Mouse (Mus musculus) hindbrain, embryonic 16.5 days (tissue): Measurements from ENCODE around the gene Gprasp2. TPM values are rescaled to one million over a fixed set of nuclear protein-coding genes. Genes with fewer than 3 reads are reported as not detected.
"Not testable (repeated sequence)": the region's sequence is repeated elsewhere in the genome, so short reads cannot be mapped to it uniquely, and the experiment has no call there.

Experiments used
- ATAC-seq: fragments of 200-750 bp; cut with Nextera tagmentation; 2 replicates; pipeline ENCODE4 v1.8.0; 2017; ENCODE audit warnings: moderate TSS enrichment, moderate library complexity
- H3K27ac ChIP-seq: fragments of 300-500 bp; sonication (generic); 2 replicates; pipeline ENCODE4 v1.5.1; 2014; ENCODE audit warnings: low read depth, mild to moderate bottlenecking, control low read depth, low read length, moderate library complexity
- H3K27me3 ChIP-seq: fragments of 300-500 bp; sonication (generic); replicated peaks from 2 replicates; pipeline ENCODE4 v1.6.1; 2014; ENCODE audit warnings: low read length; ENCODE audit not compliant: control insufficient read depth, insufficient read depth
- H3K36me3 ChIP-seq: fragments of 300-500 bp; sonication (generic); 2 replicates; pipeline ENCODE4 v1.6.1; 2014; ENCODE audit warnings: mild to moderate bottlenecking, low read length, moderate library complexity, mixed read lengths; ENCODE audit not compliant: control insufficient read depth, insufficient read depth
- H3K4me1 ChIP-seq: fragments of 300-500 bp; sonication (generic); 2 replicates; pipeline ENCODE4 v1.6.1; 2014; ENCODE audit warnings: low read depth, low read length; ENCODE audit not compliant: control insufficient read depth, insufficient read depth
- H3K4me2 ChIP-seq: fragments of 300-500 bp; sonication (generic); 2 replicates; pipeline ENCODE4 v1.6.1; 2014; ENCODE audit warnings: mild to moderate bottlenecking, low read length, control low read depth, moderate library complexity
- H3K4me3 ChIP-seq: fragments of 300-500 bp; sonication (generic); 2 replicates; pipeline ENCODE4 v1.5.1; 2014; ENCODE audit warnings: mild to moderate bottlenecking, low read length, control low read depth, moderate library complexity
- H3K9ac ChIP-seq: fragments of 300-500 bp; sonication (generic); 2 replicates; pipeline ENCODE4 v1.6.1; 2014; ENCODE audit warnings: low read depth, mild to moderate bottlenecking, control low read depth, low read length, moderate library complexity
- H3K9me3 ChIP-seq: fragments of 300-500 bp; sonication (generic); 2 replicates; pipeline ENCODE4 v1.6.1; 2014; ENCODE audit warnings: mild to moderate bottlenecking, low read length, moderate library complexity; ENCODE audit not compliant: control insufficient read depth
- WGBS: fragments of 180-500 bp; shearing (Covaris S2); extraction: QIAGEN DNeasy Blood & Tissue Kit; methylation state at CpG from one replicate; pipeline ENCODE4 v1.1.7; 2014; 5-methylcytosine and 5-hydroxymethylcytosine counted together
- polyA plus RNA-seq: library from polyadenylated mRNA; unstranded; fragments of >200 nt; fragmentation: Nextera tagmentation; extraction: Ambion mirVana; gene quantifications from 2 replicates; pipeline ENCODE4 v1.2.1, GENCODE M21; 2015

Gene Gprasp2
- polyA plus RNA-seq, 1 experiment from 2014 or later, result 242 TPM

DNA sequence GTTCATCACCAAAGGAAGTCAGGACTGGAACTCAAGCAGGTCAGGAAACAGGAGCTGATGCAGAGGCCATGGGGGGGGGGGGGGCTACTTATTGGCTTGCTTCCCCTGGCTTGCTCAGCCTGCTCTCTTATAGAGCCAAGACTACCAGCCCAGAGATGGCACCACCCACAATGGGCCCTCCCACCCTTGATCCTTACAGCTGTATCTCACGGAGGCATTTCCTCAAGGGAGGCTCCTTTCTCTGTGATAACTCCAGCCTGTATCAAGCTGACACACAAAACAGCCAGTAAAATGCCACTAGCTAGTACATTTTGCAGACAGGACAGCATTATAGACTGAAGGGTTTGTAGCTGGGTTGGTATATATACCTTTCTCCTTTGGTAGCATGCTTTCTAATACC, 2.9 kb upstream of the Gprasp2 start:
- not testable (repeated sequence) for H3K9ac ChIP-seq, H3K27ac ChIP-seq, H3K4me2 ChIP-seq, H3K4me1 ChIP-seq, H3K36me3 ChIP-seq, H3K9me3 ChIP-seq, ATAC-seq, H3K27me3 ChIP-seq, H3K4me3 ChIP-seq
- 47% methylated on average over 1 of the region's 1 CpGs for WGBS

DNA sequence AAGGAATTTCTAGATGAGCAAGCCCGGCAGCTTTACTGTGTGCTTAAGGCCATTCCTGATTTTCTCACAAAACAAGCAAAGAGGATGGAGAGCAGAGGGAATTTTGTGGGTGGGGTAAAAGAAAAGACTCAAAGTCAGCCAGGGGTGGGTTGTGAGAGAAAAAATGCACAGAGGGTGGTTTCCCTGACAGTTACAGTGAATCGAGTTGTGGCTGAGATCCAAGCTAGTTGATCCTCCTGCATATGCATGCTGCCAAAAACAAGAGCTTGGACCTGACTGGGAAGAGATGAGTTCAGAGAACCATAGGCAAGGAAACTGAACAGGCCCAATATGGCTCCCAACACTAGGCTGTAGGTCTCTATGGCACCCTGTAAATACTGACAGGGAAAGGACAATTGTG, 938 bp upstream of the Gprasp2 start:
- peak overlapping the region; percentile 49 for H3K27ac ChIP-seq
- no peak overlapping the region for H3K9ac ChIP-seq
- WGBS, result 59% methylated on average over 2 of the region's 2 CpGs
- H3K36me3 ChIP-seq, result no peaks in the 10 kb centered on the region
- no peaks in the 10 kb centered on the region for H3K9me3 ChIP-seq
- H3K4me2 ChIP-seq, result peak overlapping the region; percentile 55; the same call in 1 of the 2 replicates
- H3K4me3 ChIP-seq, result no peak overlapping the region
- no peak for ATAC-seq
- H3K4me1 ChIP-seq, result no peaks in the 10 kb centered on the region
- no peaks in the 10 kb centered on the region for H3K27me3 ChIP-seq

- WGBS, result 19% methylated on average over 14 of the region's 17 CpGs
- H3K27ac ChIP-seq, result peak overlapping the region; percentile 72
- not testable (repeated sequence) for H3K36me3 ChIP-seq, H3K4me1 ChIP-seq, H3K27me3 ChIP-seq, H3K9me3 ChIP-seq
- peak overlapping the region; percentile 59 for H3K4me3 ChIP-seq
- ATAC-seq, result peak; percentile 48
- peak overlapping the region; percentile 79 for H3K9ac ChIP-seq
- H3K4me2 ChIP-seq, result peak overlapping the region; percentile 55
These were observed 860 bp downstream of the Gprasp2 start for GRCm38 (mm10) chrX:135839397-135840391.

- not testable (repeated sequence) for H3K27ac ChIP-seq, H3K4me1 ChIP-seq, H3K9me3 ChIP-seq, ATAC-seq, H3K4me3 ChIP-seq, H3K4me2 ChIP-seq, H3K36me3 ChIP-seq, H3K27me3 ChIP-seq, H3K9ac ChIP-seq
- WGBS, result 77% methylated on average over 8 of the region's 9 CpGs
These were observed 28.0 kb downstream of the Gprasp2 start for GRCm38 (mm10) chrX:135866806-135867205.

DNA sequence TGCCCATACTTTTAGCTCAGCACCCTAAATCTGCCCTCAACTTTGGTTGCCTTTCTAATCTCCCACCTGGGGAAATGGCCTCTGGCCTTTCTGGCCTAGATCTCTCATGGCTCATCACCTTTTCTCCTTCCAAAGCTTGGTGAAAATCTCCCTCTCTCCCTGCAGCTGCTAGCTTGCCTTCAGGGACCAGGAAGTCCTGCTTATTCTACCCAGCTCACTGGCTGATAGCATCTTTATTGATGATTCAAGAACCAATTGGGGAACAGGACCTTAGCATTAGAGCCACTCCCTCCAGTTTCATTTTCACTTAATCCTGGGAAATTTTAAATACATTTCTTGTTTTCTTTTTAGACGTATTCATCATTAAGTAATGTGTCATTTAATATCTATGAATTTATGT, 37.8 kb downstream of the Gprasp2 start:
- 79% methylated on average over 1 of the region's 1 CpGs for WGBS
- ATAC-seq, result no peak
- Histone ChIP-seq H3K27me3 (no peaks in the 10 kb centered on the region), H3K4me3 (no peak overlapping the region), H3K9me3 (no peaks in the 10 kb centered on the region), H3K4me1 (no peaks in the 10 kb centered on the region), H3K27ac (no peak overlapping the region), H3K36me3 (no peaks in the 10 kb centered on the region), H3K4me2 (no peak overlapping the region), H3K9ac (no peak overlapping the region)

GRCm38 (mm10) chrX:135879626-135880025, 40.8 kb downstream of the Gprasp2 start:
- no peak for ATAC-seq
- no peaks in the 10 kb centered on the region for H3K4me1 ChIP-seq
- WGBS, result 100% methylated on average over 1 of the region's 1 CpGs
- H3K9ac ChIP-seq, result no peak overlapping the region
- no peak overlapping the region for H3K4me3 ChIP-seq
- H3K27ac ChIP-seq, result no peak overlapping the region
- H3K36me3 ChIP-seq, result no peaks in the 10 kb centered on the region
- H3K9me3 ChIP-seq, result no peaks in the 10 kb centered on the region
- H3K4me2 ChIP-seq, result no peak overlapping the region
- no peaks in the 10 kb centered on the region for H3K27me3 ChIP-seq

DNA sequence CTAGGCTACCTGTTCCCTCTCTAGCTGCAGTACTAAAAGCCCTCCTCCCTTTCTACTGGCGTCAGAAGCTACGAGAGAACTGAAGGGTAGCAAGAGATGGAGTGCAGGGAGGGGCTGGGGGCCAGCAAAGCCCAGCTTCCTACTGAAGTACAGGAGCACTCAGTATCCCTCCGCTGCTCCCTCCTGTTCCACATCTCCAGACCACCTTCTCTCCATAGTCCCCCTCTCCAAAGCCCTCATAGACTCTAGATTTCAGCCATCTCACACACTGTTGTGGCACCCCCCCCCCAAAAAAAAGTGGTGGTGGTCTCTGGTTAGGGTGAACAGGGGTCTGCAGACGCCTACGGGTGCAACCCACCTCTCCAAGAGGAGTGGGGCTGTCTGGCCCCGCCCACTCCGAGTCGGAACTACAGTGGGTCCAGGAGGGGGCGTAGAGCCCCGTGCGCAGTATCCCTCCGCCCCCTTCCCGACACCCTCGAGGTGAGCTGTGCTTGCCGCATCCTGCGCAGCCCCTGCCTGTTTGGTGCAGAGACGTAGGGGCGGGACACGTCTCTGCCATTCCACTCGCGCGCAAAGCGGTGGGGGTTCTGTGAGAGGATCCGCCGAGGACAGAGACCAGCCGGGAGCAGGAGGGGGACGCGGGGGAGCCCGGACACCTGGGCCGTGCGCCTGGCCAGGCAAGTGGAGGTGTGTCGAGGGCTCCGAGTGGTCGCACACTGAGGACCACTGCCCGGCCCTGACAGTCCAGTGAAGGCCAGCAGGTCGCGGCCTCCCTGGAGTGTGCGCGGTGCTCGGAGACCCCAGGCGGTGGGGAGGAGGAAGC, 46.8 kb downstream of the Gprasp2 start:
- Histone ChIP-seq H3K9ac (peak overlapping the region; percentile 80), H3K4me3 (peak overlapping the region; percentile 65), H3K4me1 (no peaks in the 10 kb centered on the region), H3K27ac (peak overlapping the region; percentile 90), H3K36me3 (0 out of 2 replicates have a peak, but pooled peaks cover 3% of the 10 kb centered on the region), H3K9me3 (no peaks in the 10 kb centered on the region), H3K4me2 (peak overlapping the region; percentile 55), H3K27me3 (no peaks in the 10 kb centered on the region)
- ATAC-seq, result peak; percentile 99
- WGBS, result 24% methylated on average over 31 of the region's 41 CpGs

DNA sequence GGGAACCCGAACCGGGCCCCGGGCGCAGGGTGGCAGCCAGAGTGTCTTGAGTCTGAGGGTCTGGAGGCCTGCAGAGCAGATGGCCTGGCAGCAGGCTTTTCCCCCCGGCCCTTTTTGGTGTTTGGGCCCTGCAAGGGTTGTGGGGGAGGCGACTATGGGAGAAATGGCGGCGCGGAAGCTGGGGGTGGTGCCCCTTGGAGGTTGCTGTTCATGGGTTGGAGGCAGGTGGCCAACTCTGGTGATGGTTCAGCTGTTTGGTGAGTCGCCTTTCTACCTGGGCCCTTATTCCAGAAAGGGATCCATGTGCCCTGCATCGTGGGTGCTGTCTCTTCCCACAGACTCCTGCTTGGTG, 47.4 kb downstream of the Gprasp2 start:
- no peak for ATAC-seq
- Histone ChIP-seq H3K9me3 (no peaks in the 10 kb centered on the region), H3K36me3 (0 out of 2 replicates have a peak, but pooled peaks cover 3% of the 10 kb centered on the region), H3K27me3 (no peaks in the 10 kb centered on the region), H3K4me3 (peak overlapping the region; percentile 65), H3K4me2 (peak overlapping the region; percentile 55), H3K27ac (peak overlapping the region; percentile 90), H3K9ac (peak overlapping the region; percentile 80), H3K4me1 (no peaks in the 10 kb centered on the region)
- 14% methylated on average over 10 of the region's 11 CpGs for whole genome bisulfite sequencing
